Mouse (Mus musculus) left cerebral cortex, adult 18-20 months (tissue): Measurements from ENCODE around the gene Erp27. TPM values are rescaled to one million over a fixed set of nuclear protein-coding genes. Genes with fewer than 3 reads are reported as not detected.
A peak's percentile ranks its signal among the peaks of the same experiment; 100 is the strongest.

Source experiments
- DNase-seq, 2 experiments: peaks; one replicate each; pipeline ENCODE4 v3.0.0; 2021 to 2022; ENCODE audit warnings: low spot score in 2 of 2, mixed read lengths in 1 of 2
- total RNA-seq, 2 experiments: library from RNA; stranded (reverse); gene quantifications; 2 replicates each; pipeline ENCODE4 v1.2.3; 2021

The Erp27 gene
- total RNA-seq, 2 experiments from 2014 or later: not detected

DNA sequence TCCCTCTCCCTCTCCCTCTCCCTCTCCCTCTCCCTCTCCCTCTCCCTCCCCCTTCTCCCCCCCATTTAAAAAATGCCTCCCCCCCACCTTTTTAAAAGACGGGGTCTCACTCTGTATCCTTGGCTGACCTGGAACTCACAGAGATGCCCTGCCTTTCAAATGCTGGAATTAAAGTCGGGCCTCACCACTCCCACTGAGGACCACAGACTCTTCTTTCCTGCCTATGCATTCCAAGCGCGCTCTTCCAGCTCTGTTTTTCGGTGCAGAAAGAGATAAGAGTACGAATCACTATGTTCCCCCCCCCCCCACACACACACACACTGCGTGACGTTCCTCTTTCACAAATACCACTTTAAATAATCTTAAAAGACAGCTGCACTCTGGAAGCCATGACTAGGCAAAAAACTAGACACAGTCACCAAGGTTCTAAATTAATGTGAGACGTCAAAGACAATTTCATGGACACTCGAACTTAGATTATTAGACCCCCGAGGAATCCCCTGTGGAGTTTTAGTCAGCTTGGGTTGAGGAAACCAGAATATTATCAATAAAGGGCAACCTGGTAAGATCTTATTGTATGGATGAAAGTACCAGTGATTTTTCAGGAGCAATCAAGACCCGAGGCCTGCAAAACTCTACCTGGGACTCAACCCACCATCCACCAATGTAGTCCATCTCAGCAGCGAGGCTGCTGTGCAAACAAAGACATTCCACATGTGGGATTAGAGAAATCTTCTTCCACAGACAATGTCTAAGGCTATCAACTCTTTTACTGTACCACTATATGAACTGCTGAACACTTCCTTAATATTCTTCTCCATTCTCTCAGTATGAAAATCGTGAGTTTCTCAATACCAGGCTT is 17.6 kb upstream of the Erp27 start:
- DNase-seq: no peak

DNA sequence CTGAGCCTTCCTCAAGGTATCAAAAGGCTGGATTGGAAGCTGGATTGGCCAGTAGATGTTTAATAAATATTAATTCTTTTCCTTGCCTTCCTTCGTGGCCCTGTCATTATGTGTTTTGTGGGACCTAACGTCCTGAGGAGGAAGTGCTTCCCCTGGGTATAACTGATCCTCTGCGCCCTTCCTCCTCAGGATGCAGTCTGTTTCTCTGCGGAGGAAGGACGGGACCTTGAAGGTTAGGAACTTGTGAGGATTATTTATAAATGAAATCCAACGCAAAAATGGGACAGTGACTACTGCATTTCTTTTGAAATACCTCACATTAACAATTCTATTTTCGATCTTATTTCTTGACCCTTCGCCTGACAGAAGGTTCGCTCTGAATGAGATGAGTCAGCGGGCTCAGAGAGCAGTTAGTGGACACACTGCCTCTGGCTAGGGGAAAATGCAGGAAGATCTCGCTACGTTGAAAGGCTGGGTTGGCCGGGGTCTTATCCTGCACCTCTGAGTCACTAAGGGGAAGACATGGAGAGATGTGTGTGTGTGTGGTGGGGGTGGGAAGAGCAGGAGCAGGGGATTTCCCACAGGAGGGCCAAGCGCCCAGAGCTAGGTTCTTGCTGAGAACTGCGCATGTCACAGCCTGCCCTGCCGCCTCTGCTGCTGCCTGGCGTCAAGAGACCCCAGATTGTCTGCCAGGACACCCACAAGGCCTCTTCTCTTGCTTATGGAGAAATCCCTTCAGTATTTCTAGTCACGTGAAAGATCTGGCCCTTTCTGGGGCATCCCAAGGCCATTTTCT is 16.5 kb upstream of the Erp27 start:
- no peak for DNase-seq

- DNase-seq: no peak
These were observed 15.1 kb upstream of the Erp27 start for GRCm38 (mm10) chr6:136937117-136937516.

GRCm38 (mm10) chr6:136936361-136936760 is 14.4 kb upstream of the Erp27 start:
- no peak for DNase-seq

- no peak for DNase-seq
These were observed 13.3 kb upstream of the Erp27 start for GRCm38 (mm10) chr6:136935233-136935632.

DNA sequence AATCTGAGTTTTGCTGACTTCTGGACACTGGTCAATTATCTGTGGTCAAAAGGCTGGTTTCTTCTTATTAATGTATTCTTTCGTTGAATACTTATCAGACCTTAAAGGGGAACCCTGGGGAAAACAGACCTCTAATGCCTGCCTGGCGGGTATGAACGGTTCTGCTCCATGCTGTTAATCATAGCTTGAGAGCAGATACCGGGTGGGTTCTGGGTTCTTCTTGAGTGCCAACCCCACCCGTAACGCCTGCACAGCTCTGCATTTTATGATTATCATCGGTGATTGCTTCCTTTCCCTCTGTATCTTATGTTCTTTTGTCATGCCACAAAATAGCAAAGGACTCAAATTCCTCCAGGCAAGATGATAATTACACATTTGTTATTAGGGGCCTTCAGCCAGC is 12.1 kb upstream of the Erp27 start:
- no peak for DNase-seq

GRCm38 (mm10) chr6:136931246-136931645 is 9.3 kb upstream of the Erp27 start:
- DNase-seq: no peak

- no peak for DNase-seq
These were observed 8.7 kb upstream of the Erp27 start for GRCm38 (mm10) chr6:136930677-136931076.

DNA sequence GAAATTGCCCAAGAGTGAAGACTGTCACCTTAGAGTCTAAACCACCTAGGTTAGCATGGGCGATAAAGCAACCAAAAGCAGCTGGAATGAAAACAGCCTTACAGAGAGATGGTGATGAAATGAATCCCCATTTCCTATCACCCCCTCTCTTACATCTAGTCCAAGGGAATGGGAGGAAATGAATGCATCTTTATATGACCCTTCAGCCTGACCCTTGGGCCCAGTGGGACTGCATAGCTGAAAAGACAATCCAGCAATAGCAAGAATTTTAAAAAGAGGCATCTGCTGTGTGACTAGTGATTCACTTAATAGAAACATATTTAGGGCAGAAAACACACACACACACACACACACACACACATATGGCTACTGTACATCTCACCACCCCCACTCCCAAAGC is 5.6 kb upstream of the Erp27 start:
- DNase-seq: no peak

DNA sequence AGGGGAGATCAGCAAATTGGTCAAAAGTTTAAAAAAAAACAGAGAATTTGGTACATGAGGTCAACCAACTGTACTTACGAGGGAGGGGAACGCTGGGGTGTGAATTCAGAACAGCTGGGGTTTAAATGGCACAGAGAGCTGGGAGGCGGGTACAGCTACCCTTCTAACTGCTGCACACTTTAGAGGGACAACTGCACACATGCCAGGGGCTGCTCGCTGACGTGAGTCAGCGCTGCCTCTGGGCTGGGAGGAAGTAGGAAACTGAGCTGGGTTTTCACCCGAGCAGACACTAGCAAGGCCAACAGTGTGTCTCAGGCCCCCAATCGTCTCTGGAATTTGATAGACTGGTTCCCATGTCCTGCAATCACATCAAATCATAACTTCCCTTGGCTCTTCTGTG is 3.1 kb upstream of the Erp27 start:
- no peak for DNase-seq

- no peak for DNase-seq
These were observed 1.6 kb upstream of the Erp27 start, which contains the start of gene Pde6h for GRCm38 (mm10) chr6:136923532-136923931. Gene Pde6h, plus strand, starts transcription at chr6:136923832.

- no peak for DNase-seq
These were observed 891 bp upstream of the Erp27 start for GRCm38 (mm10) chr6:136922871-136923270.

- no peak for DNase-seq
These were observed 379 bp downstream of the Erp27 start for GRCm38 (mm10) chr6:136921601-136922000.

DNA sequence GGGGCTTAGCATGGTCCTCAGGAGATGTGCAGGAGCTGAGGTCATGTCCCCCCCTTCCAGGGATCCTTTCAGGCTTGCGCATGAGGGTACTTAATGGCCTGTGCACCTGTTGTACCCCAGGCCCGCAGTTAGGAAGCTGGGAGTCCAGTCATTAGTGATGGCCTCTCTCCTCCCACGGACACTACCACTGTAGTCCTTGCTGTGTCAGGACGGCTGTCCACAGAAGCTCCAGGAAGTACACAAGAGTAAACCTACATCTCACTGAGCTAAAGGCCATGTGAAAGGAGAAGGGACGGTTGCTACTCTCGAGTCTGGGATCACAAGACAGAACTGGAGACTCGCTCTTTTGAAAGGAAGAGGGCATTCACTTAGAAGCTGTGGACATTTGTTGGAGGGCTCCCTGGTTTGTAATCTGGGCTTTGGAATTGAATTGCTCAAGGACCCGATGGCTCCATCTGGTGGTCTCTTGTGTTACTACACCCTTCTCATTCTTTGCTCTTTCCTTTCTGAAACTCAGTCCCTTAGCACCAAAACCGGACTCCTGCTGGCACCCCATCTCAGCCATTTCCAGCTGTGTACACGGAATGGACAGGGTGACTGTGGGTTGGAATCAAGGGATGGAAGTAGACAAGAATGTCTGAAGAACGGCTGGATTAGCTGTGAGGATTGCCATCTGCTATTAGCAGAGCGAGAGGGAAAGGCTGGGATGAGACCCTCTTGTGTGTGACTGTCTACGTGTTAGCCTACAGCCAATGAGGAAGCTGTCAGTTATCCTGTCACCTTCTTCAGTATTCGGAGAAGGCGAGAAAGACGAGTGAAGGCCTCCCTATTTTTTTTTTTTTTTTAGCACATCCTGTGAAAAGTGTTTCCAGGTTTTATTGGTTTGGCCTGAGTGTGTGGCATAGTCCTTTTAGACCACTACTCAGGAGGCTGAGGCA is 1.4 kb downstream of the Erp27 start:
- DNase-seq: peak; percentile 75 to 86

DNA sequence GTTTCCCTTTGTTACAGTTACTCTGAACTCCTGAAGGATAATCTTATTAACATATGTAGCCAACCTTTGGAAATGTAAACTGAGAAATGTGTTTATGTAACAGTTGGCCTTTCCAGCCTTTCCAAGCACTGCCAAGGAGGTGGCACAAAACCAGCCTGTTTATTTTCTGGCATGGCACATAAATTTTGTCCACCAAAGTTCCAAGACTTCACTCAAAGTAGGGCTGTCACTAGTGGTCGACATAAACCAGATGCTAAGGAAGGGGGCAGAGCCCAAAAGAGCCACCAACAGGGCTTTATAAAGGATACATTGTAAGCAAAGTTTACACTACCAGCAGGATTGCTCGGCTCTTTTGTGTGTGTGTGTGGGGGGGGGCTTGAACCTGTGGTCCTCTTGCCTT is 4.1 kb downstream of the Erp27 start:
- DNase-seq: no peak

- no peak for DNase-seq
These were observed 6.1 kb downstream of the Erp27 start for GRCm38 (mm10) chr6:136915721-136916395.

GRCm38 (mm10) chr6:136914234-136914633 is 7.7 kb downstream of the Erp27 start:
- DNase-seq: no peak

GRCm38 (mm10) chr6:136913384-136914126 is 8.4 kb downstream of the Erp27 start:
- no peak for DNase-seq

GRCm38 (mm10) chr6:136912751-136913265 is 9.2 kb downstream of the Erp27 start:
- DNase-seq: no peak
